Mouse (Mus musculus): ENCODE data around the gene Scyl1. TPM values are rescaled to one million over a fixed set of nuclear protein-coding genes. Genes with fewer than 3 reads are reported as not detected.
A peak's percentile ranks its signal among the peaks of the same experiment; 100 is the strongest.
"Not testable (repeated sequence)": the region's sequence is repeated elsewhere in the genome, so short reads cannot be mapped to it uniquely, and the experiment has no call there.

Gene Scyl1
- polyA plus RNA-seq, 1 experiment from 2014 or later, result 62.1 TPM

DNA sequence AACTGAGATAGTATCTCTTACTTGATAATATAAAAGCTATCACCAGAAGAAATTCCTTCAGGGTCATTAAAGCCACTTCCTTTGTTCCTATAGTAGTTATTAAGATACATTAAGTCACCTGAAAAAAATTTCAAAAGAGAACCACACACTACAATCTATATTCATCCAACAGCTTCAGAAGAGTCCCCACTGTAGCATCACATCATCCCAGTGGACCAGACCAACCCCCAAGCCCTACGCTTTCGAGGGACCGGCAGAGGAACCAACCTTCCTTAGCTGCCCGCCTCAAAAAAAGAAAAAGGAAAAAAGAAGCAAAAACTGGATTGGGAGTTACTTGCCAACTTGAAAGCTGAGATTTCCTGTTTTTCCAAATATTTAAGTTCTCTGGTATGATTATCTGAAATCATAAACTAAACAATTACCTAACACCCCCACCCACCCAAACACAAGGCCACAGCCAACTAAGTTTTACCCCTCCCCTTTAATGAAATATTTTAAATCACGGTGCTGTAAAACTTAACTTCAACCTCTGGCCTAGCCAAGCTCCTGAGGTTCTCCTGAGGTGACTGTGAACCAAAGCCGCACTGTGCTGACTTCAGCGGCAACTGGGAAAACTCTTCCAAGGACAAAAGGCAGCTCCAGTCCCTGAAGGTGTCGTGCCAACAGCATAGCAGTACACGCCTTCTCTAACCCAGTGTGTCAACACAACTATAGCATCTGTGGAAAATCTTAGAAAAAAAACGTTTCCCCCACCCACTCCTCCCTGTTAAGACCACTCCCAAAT lies 28.5 kb upstream of the Scyl1 start:
- Histone ChIP-seq H3K4me1 (ENCODE audit: control insufficient read depth, insufficient read depth, low read length) (peaks cover 27% of the 10 kb centered on the region), H3K36me3 (ENCODE audit: control insufficient read depth, insufficient read depth) (peaks cover 34% of the 10 kb centered on the region), H3K4me2 (ENCODE audit: low read depth, low read length) (peak overlapping the region; percentile 53), H3K27me3 (ENCODE audit: control insufficient read depth, insufficient read depth, low read length) (no peaks in the 10 kb centered on the region), H3K9me3 (replicated peaks; ENCODE audit: control insufficient read depth, low read length) (no peaks in the 10 kb centered on the region), H3K9ac (ENCODE audit: low read length) (peak overlapping the region; percentile 96), H3K27ac (ENCODE audit: low read length) (peak overlapping the region; percentile 86), H3K4me3 (ENCODE audit: low read length) (peak overlapping the region; percentile 72)
- ATAC-seq (replicated peaks; ENCODE audit: extremely low read depth, insufficient read depth, low FRiP score), result no peak
- WGBS, result 0% methylated on average over 10 of the region's 10 CpGs

DNA sequence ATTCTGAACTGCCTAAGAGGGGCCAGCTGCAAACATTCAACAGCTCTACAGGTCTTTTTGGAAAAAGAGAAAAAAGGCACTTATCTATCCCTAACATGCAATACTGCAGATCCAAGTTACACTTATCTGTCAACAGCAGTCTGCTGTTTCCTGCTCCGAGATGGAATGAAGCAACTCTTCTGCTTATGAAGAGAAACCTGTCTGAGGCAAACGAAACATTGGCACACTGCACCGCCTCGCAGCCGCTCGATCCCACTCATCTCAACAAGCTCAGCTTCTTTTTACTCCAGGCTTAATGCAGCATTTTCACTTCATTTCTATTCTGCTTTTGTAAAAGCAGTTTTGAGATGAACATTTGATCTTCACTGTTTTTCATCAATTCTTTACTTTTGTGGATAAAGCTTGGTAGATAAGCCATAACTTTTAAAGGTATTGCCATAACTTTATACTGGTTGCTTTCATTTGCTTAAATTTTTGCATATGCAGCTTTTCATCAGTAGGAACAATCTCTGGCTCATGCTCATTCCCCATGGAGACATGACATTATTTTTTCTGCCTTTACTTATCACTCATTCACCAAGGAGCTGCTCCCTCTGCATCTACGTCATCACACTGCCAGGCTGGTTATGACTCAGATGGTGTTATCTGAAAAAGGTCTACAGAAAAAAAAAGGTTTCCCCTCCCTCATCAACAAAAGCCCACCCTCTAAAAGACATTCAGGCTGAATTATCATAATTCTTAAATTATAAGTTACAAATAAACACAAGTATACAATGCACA lies 27.7 kb upstream of the Scyl1 start:
- under 1% methylated on average over 7 of the region's 7 CpGs for WGBS
- no peaks in the 10 kb centered on the region for H3K27me3 ChIP-seq (ENCODE audit: control insufficient read depth, insufficient read depth, low read length)
- H3K9me3 ChIP-seq (replicated peaks; ENCODE audit: control insufficient read depth, low read length), result no peaks in the 10 kb centered on the region
- peaks cover 34% of the 10 kb centered on the region for H3K36me3 ChIP-seq (ENCODE audit: control insufficient read depth, insufficient read depth)
- H3K9ac ChIP-seq (ENCODE audit: low read length), result peak overlapping the region; percentile 96
- ATAC-seq (replicated peaks; ENCODE audit: extremely low read depth, insufficient read depth, low FRiP score), result no peak
- H3K4me1 ChIP-seq (ENCODE audit: control insufficient read depth, insufficient read depth, low read length), result peaks cover 18% of the 10 kb centered on the region
- peak overlapping the region; percentile 71 for H3K4me2 ChIP-seq (ENCODE audit: low read depth, low read length)
- peak overlapping the region; percentile 72 for H3K27ac ChIP-seq (ENCODE audit: low read length)
- H3K4me3 ChIP-seq (ENCODE audit: low read length), result peak overlapping the region; percentile 72

GRCm38 (mm10) chr19:5797381-5798111 lies 26.3 kb upstream of the Scyl1 start:
- peak overlapping the region; percentile 72 for H3K4me3 ChIP-seq (ENCODE audit: low read length)
- H3K36me3 ChIP-seq (ENCODE audit: control insufficient read depth, insufficient read depth), result peaks cover 34% of the 10 kb centered on the region
- no peaks in the 10 kb centered on the region for H3K27me3 ChIP-seq (ENCODE audit: control insufficient read depth, insufficient read depth, low read length)
- 5% methylated on average over 7 of the region's 7 CpGs for WGBS
- H3K4me2 ChIP-seq (ENCODE audit: low read depth, low read length), result peak overlapping the region; percentile 71
- no peak for ATAC-seq (replicated peaks; ENCODE audit: extremely low read depth, insufficient read depth, low FRiP score)
- H3K9me3 ChIP-seq (replicated peaks; ENCODE audit: control insufficient read depth, low read length), result no peaks in the 10 kb centered on the region
- peaks cover 17% of the 10 kb centered on the region for H3K4me1 ChIP-seq (ENCODE audit: control insufficient read depth, insufficient read depth, low read length)
- H3K9ac ChIP-seq (ENCODE audit: low read length), result peak overlapping the region; percentile 96
- H3K27ac ChIP-seq (ENCODE audit: low read length), result peak overlapping the region; percentile 64

GRCm38 (mm10) chr19:5796573-5797111 lies 25.4 kb upstream of the Scyl1 start:
- peak overlapping the region; percentile 96 for H3K9ac ChIP-seq (ENCODE audit: low read length)
- WGBS, result 36% methylated on average over 7 of the region's 7 CpGs
- peak overlapping the region; percentile 72 for H3K4me3 ChIP-seq (ENCODE audit: low read length)
- peak overlapping the region; percentile 71 for H3K4me2 ChIP-seq (ENCODE audit: low read depth, low read length)
- ATAC-seq (replicated peaks; ENCODE audit: extremely low read depth, insufficient read depth, low FRiP score), result no peak
- H3K27me3 ChIP-seq (ENCODE audit: control insufficient read depth, insufficient read depth, low read length), result no peaks in the 10 kb centered on the region
- peaks cover 34% of the 10 kb centered on the region for H3K36me3 ChIP-seq (ENCODE audit: control insufficient read depth, insufficient read depth)
- H3K9me3 ChIP-seq (replicated peaks; ENCODE audit: control insufficient read depth, low read length), result no peaks in the 10 kb centered on the region
- peaks cover 17% of the 10 kb centered on the region for H3K4me1 ChIP-seq (ENCODE audit: control insufficient read depth, insufficient read depth, low read length)
- H3K27ac ChIP-seq (ENCODE audit: low read length), result peak overlapping the region; percentile 64

DNA sequence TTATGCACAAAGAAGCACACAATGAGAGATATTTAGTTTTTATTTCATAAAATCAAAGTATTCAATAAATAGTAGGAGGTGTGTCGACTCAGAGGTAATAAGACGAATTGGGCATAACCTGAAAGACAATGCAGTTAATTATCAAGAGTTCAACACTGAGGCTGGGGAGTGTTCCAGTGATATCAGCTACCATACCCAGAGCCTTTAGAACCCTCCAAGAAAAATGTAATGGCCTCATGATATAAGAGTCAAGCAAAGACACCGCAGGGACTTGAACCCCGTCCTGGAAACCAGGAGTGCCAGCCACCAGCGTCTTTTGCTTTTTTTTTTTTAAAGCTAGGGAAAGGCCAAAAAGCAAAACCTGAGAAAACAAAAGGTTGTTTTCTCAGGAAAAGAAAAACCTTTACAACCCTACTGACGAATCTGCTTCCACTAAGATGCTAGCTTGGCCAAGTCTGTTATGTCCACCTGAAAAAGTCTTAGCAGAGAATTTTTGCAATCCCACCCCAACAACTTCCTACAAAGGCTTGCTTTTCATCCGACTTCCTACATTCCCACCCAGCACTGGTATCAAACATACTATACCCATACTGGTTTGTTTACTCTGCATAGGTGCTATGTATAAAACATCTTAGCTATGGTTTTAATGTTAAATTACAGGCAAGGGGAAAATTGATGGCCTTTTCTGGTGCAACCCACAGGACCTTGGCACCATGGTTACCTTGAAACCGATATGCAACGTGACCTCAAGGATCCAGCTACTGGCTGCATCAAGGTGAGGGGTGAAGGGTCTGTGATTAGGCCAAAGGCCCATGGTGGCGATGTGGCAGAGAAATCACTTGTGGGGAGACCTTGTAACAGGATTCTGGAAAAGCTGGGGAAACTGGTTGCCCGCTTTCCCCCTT lies 24.7 kb upstream of the Scyl1 start:
- Histone ChIP-seq H3K9ac (ENCODE audit: low read length) (peak overlapping the region; percentile 96), H3K4me3 (ENCODE audit: low read length) (peak overlapping the region; percentile 72), H3K27me3 (ENCODE audit: control insufficient read depth, insufficient read depth, low read length) (no peaks in the 10 kb centered on the region), H3K4me1 (ENCODE audit: control insufficient read depth, insufficient read depth, low read length) (peaks cover 17% of the 10 kb centered on the region), H3K4me2 (ENCODE audit: low read depth, low read length) (peak overlapping the region; percentile 71), H3K36me3 (ENCODE audit: control insufficient read depth, insufficient read depth) (peaks cover 34% of the 10 kb centered on the region), H3K27ac (ENCODE audit: low read length) (peak overlapping the region; percentile 64), H3K9me3 (replicated peaks; ENCODE audit: control insufficient read depth, low read length) (no peaks in the 10 kb centered on the region)
- WGBS, result 49% methylated on average over 11 of the region's 11 CpGs
- no peak for ATAC-seq (replicated peaks; ENCODE audit: extremely low read depth, insufficient read depth, low FRiP score)

DNA sequence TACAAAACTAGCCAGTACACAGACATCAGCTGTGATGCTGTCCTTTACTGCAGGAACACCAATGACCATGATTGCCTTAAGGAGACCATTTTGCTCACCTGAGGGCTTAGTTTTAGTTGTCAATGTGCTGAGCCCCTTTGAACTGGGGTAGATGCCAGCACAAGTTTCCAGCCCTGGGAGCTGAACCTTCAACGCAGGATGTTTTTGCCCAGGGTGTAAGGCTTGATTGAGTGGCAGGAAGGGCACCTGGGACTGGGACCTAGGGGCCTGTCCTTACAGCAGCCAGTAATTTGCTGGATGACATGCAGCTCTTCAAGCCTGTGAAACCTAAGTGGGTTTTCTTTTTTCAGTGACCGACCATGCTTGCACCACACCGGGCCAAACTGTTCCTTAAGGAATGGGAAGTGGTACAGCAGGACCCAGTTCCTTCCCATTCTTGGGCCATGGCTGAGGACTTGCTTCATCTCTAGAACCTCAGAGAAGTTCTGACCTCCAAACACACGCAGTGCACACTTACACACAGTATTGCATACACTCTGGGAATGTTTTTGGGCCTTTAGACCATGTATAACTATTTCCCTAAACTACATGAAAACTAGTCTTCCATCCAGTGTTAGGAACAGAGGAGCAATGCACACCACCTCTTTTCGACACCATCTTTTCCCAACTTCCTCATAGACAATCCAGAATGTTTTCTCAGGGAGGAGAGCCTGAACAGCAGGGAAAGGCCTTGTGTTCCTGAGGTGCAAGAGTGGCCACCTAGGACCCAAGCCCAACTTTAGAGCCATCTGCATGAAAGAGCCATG lies 23.8 kb upstream of the Scyl1 start:
- H3K4me3 ChIP-seq (ENCODE audit: low read length), result peak overlapping the region; percentile 20; the same call in 1 of the 2 replicates
- peak; percentile 16; the same call in 1 of the 2 replicates for ATAC-seq (replicated peaks; ENCODE audit: extremely low read depth, insufficient read depth, low FRiP score)
- peaks cover 34% of the 10 kb centered on the region for H3K36me3 ChIP-seq (ENCODE audit: control insufficient read depth, insufficient read depth)
- peak overlapping the region; percentile 96 for H3K9ac ChIP-seq (ENCODE audit: low read length)
- peak overlapping the region; percentile 71; the same call in 1 of the 2 replicates for H3K4me2 ChIP-seq (ENCODE audit: low read depth, low read length)
- no peaks in the 10 kb centered on the region for H3K9me3 ChIP-seq (replicated peaks; ENCODE audit: control insufficient read depth, low read length)
- H3K27ac ChIP-seq (ENCODE audit: low read length), result peak overlapping the region; percentile 64
- peaks cover 17% of the 10 kb centered on the region for H3K4me1 ChIP-seq (ENCODE audit: control insufficient read depth, insufficient read depth, low read length)
- no peaks in the 10 kb centered on the region for H3K27me3 ChIP-seq (ENCODE audit: control insufficient read depth, insufficient read depth, low read length)
- WGBS, result 26% methylated on average over 5 of the region's 5 CpGs

- Histone ChIP-seq H3K4me1 (ENCODE audit: control insufficient read depth, insufficient read depth, low read length) (peaks cover 17% of the 10 kb centered on the region), H3K27ac (ENCODE audit: low read length) (peak overlapping the region; percentile 76), H3K36me3 (ENCODE audit: control insufficient read depth, insufficient read depth) (peaks cover 34% of the 10 kb centered on the region), H3K9ac (ENCODE audit: low read length) (0 out of 2 replicates have a peak overlapping the region, but pooled peaks have one; percentile 6)
- H3K27me3 ChIP-seq (ENCODE audit: control insufficient read depth, insufficient read depth, low read length); H3K4me3 ChIP-seq (ENCODE audit: low read length); H3K9me3 ChIP-seq (replicated peaks; ENCODE audit: control insufficient read depth, low read length); H3K4me2 ChIP-seq (ENCODE audit: low read depth, low read length): not testable (repeated sequence)
- peak; percentile 50 for ATAC-seq (replicated peaks; ENCODE audit: extremely low read depth, insufficient read depth, low FRiP score)
- 17% methylated on average over 7 of the region's 7 CpGs for WGBS
Observed at GRCm38 (mm10) chr19:5793917-5794770, 22.9 kb upstream of the Scyl1 start.
